Mouse (Mus musculus) small intestine, adult 2 months (tissue): ENCODE measurements at regions not wholly inside any gene's neighbourhood (a gene's known extent, or its start where the extent isn't known, plus 50 kb on each side); places are given as distances from the start of the nearest gene placed in this dataset.

Experiments used
- H3K27ac ChIP-seq: fragments of 200-500 bp; 2 replicates; pipeline ENCODE4 v1.5.1; 2012; ENCODE audit warnings: low read depth, low read length, control low read depth, inconsistent platforms; ENCODE audit not compliant: insufficient read depth
- H3K27me3 ChIP-seq: fragments of 200-500 bp; 2 replicates; pipeline ENCODE4 v1.6.1; 2012; ENCODE audit warnings: mild to moderate bottlenecking, moderate library complexity, low read length, inconsistent platforms; ENCODE audit not compliant: control insufficient read depth, insufficient read depth
- H3K36me3 ChIP-seq: fragments of 200-500 bp; 2 replicates; pipeline ENCODE4 v1.6.1; 2012; ENCODE audit warnings: mild to moderate bottlenecking, low read length, control low read depth, inconsistent platforms; ENCODE audit not compliant: control insufficient read depth, insufficient read depth
- H3K4me1 ChIP-seq: fragments of 200-500 bp; 2 replicates; pipeline ENCODE4 v1.6.1; 2012; ENCODE audit warnings: low read length, inconsistent platforms, mixed read lengths; ENCODE audit not compliant: control insufficient read depth, insufficient read depth, insufficient read length
- H3K4me3 ChIP-seq: fragments of 200-500 bp; 2 replicates; pipeline ENCODE4 v1.5.1; 2012; ENCODE audit warnings: low read depth, mild to moderate bottlenecking, control low read depth, inconsistent platforms, low read length, moderate library complexity
- CTCF ChIP-seq: fragments of 200-500 bp; IDR thresholded peaks from 2 replicates; pipeline ENCODE4 v1.5.1; 2012; ENCODE audit warnings: low read depth, mild to moderate bottlenecking, control low read depth, inconsistent platforms, low read length, moderate library complexity, mixed read lengths; ENCODE audit not compliant: insufficient replicate concordance, insufficient read length; ENCODE audit errors: extremely low read depth
- POLR2A ChIP-seq: fragments of 200-500 bp; IDR thresholded peaks from 2 replicates; pipeline ENCODE4 v1.6.1; 2012; ENCODE audit warnings: low read depth, mild to moderate bottlenecking, control low read depth, inconsistent platforms, low read length, moderate library complexity
- WGBS: fragments of 180-500 bp; shearing (Covaris S2); methylation state at CpG from one replicate; pipeline ENCODE4 v1.1.7; 2018; 5-methylcytosine and 5-hydroxymethylcytosine counted together

DNA sequence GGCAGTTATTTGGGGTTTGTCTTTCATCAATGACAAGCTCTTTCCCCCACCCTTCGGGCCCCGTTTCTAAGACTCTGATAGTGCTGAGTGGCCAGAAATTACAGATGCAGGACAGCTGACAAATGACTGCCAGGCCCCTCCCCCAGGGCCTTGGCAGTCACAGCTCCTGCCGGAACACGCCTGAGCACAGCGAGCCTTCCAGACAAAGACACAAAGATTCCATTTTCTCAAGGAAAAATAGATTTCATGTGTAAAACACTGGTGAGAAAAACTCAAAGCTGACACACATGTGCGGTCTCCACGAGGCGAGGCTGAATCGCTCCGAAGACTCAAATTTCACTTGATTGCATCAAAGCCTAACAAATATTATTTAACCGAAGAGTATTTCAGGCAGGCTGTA, 247.6 kb downstream of the Ptprc start:
- H3K4me3 ChIP-seq = peak overlapping the region; percentile 15; the same call in 1 of the 2 replicates
- no peak overlapping the region for H3K27ac ChIP-seq
- H3K27me3 ChIP-seq = no peaks in the 10 kb centered on the region
- TF ChIP-seq CTCF (no peak), POLR2A (no peak)
- H3K4me1 ChIP-seq = peaks cover 3% of the 10 kb centered on the region; the same call in 1 of the 2 replicates
- no peaks in the 10 kb centered on the region for H3K36me3 ChIP-seq
- whole genome bisulfite sequencing = 35% methylated on average over 11 of the region's 11 CpGs

DNA sequence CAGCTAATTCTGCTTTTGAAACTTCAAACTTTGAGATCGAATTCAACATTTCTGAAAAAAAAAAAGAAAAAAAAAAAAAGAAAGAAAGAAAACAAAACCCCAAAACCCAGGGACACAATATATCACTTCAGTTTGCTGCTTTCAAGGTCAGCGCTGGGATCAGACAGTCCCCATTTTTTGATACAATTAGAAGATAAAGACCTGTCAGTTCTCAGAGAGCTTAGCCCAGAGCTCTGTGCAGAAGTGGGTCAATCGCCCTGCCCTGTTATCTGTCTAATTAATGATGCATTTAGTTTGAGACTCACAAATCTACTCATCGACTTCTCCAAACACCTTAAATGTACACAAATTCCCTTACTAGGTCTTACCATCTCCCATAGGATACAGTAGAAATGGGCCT, 249.2 kb downstream of the Ptprc start:
- Histone ChIP-seq H3K4me3 (no peak overlapping the region), H3K36me3 (no peaks in the 10 kb centered on the region)

DNA sequence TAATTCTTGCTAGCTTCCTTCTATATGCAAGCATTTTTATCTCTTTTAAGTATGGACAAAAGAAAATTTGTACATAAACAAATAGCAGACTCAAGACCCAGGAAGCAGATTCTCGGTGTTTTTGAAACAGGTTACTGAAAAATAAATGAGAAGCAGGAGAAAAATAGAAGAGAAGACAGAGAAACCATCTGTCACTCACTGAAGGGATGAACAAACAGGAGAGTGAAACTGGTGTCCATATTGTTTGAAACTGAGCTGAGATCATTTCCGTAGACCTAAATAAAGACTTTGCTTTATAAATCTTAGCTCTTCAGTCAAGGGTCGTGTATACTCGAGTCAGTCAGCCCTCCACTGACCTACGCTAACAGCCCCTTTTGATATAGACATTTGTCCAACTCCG, 251.4 kb downstream of the Ptprc start:
- no peak for TF ChIP-seq CTCF
- TF ChIP-seq POLR2A = no peak
- WGBS = 85% methylated on average over 6 of the region's 6 CpGs
- H3K4me3 ChIP-seq = no peak overlapping the region
- H3K27me3 ChIP-seq = no peaks in the 10 kb centered on the region
- H3K4me1 ChIP-seq = peaks cover 3% of the 10 kb centered on the region; the same call in 1 of the 2 replicates
- H3K27ac ChIP-seq = no peak overlapping the region
- no peaks in the 10 kb centered on the region for H3K36me3 ChIP-seq

More for the DNA sequence above, 249.2 kb downstream of the Ptprc start:
- Histone ChIP-seq H3K27me3 (no peaks in the 10 kb centered on the region), H3K4me1 (peaks cover 3% of the 10 kb centered on the region; the same call in 1 of the 2 replicates), H3K27ac (no peak overlapping the region)
- WGBS = 74% methylated on average over 4 of the region's 4 CpGs
- no peak for TF ChIP-seq POLR2A

DNA sequence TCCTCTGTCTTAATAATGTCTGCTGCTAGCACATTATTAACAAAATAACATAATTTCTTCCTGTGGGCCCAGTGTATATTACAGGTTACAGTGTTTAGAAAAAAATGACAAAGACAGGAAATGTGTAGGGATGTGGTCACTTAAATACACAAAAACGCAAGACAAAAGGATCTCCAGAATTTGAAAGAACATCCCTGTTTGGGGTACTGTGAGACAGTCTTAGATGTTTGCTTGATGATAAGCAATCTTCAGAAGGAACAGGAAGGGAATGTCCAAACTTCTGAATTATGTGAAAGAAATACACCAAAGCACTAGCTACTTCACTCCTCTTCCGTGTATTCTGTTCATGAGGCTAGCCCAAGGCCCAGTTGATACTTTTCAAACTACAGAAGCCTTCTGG, 251.8 kb downstream of the Ptprc start:
- WGBS = 66% methylated on average over 2 of the region's 2 CpGs
- no peak for TF ChIP-seq CTCF
- TF ChIP-seq POLR2A = no peak
- peaks cover 3% of the 10 kb centered on the region; the same call in 1 of the 2 replicates for H3K4me1 ChIP-seq
- H3K4me3 ChIP-seq = no peak overlapping the region
- H3K36me3 ChIP-seq = no peaks in the 10 kb centered on the region
- no peaks in the 10 kb centered on the region for H3K27me3 ChIP-seq
- no peak overlapping the region for H3K27ac ChIP-seq

GRCm38 (mm10) chr1:137922769-137923168, 252.7 kb downstream of the Ptprc start:
- no peaks in the 10 kb centered on the region for H3K36me3 ChIP-seq
- H3K27ac ChIP-seq = no peak overlapping the region
- no peaks in the 10 kb centered on the region for H3K4me1 ChIP-seq
- H3K27me3 ChIP-seq = no peaks in the 10 kb centered on the region
- H3K4me3 ChIP-seq = no peak overlapping the region
- no peak for TF ChIP-seq POLR2A
- no peak for TF ChIP-seq CTCF
- WGBS = 78% methylated on average over 7 of the region's 7 CpGs

DNA sequence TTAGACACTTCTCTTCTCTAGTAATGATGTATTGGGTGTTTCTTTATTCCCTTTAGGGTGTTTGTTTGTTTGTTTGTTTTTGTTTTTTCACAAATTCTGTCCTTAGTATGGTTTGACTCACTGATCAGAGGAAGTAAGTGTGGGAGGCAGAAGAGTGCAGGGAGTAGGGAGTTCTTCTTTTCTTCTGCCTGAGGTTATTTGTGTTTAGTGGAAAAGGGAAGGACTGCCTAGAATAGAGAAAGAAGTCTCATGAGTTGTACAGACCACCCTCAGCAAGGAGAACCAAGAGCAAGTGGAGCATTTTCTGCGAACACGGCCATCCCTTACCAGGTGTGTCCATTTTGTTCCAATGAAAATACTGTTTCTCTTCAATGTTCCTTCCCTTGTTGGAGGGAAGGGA, 253.9 kb downstream of the Ptprc start:
- TF ChIP-seq CTCF (no peak), POLR2A (no peak)
- 87% methylated on average over 2 of the region's 2 CpGs for WGBS

GRCm38 (mm10) chr1:137919739-137920563, 255.6 kb downstream of the Ptprc start:
- no peak overlapping the region for H3K4me3 ChIP-seq
- TF ChIP-seq POLR2A = no peak
- no peak for TF ChIP-seq CTCF
- WGBS = 77% methylated on average over 6 of the region's 6 CpGs
- H3K36me3 ChIP-seq = no peaks in the 10 kb centered on the region
- H3K4me1 ChIP-seq = no peaks in the 10 kb centered on the region
- no peaks in the 10 kb centered on the region for H3K27me3 ChIP-seq
- H3K27ac ChIP-seq = no peak overlapping the region

More for the DNA sequence above, 253.9 kb downstream of the Ptprc start:
- Histone ChIP-seq H3K36me3 (no peaks in the 10 kb centered on the region), H3K4me1 (no peaks in the 10 kb centered on the region), H3K4me3 (no peak overlapping the region), H3K27me3 (no peaks in the 10 kb centered on the region), H3K27ac (no peak overlapping the region)
